Mouse (Mus musculus) MEL (cell line): ENCODE measurements around the gene Sgsm1. TPM values are rescaled to one million over a fixed set of nuclear protein-coding genes. Genes with fewer than 3 reads are reported as not detected.

Source experiments
- DNase-seq: peaks from one replicate; pipeline ENCODE4 v3.0.0; 2011; ENCODE audit warnings: low read depth, low spot score
- H3K27ac ChIP-seq: 2 replicates; pipeline ENCODE4 v1.5.1; 2012; ENCODE audit warnings: low read depth, mild to moderate bottlenecking, control low read depth, low read length, moderate library complexity; ENCODE audit not compliant: control insufficient read depth
- H3K27me3 ChIP-seq, 2 experiments: fragments of 150-350 bp in 1 of 2; sonication (generic) in 1 of 2; 2 replicates each; pipeline ENCODE4 v1.6.1; 2012; ENCODE audit warnings: low read length in 2 of 2, mild to moderate bottlenecking in 2 of 2, improper control_type of control experiment in 1 of 2, moderate library complexity in 1 of 2; ENCODE audit not compliant: insufficient read depth in 2 of 2, control insufficient read depth in 1 of 2
- H3K36me3 ChIP-seq, 2 experiments: 2 replicates each; pipeline ENCODE4 v1.6.1; 2012 to 2014; ENCODE audit warnings: low read length in 2 of 2, improper control_type of control experiment in 1 of 2, inconsistent platforms in 1 of 2, mild to moderate bottlenecking in 1 of 2; ENCODE audit not compliant: insufficient read depth in 2 of 2, control insufficient read depth in 1 of 2
- H3K4me1 ChIP-seq, 2 experiments: fragments of 150-350 bp in 1 of 2; sonication (generic) in 1 of 2; 2 replicates each; pipeline ENCODE4 v1.6.1; 2012; ENCODE audit warnings: low read length in 2 of 2, improper control_type of control experiment in 1 of 2, mild to moderate bottlenecking in 1 of 2; ENCODE audit not compliant: insufficient read depth in 2 of 2, control insufficient read depth in 1 of 2
- H3K4me3 ChIP-seq, 2 experiments: fragments of 150-350 bp in 1 of 2; sonication (generic) in 1 of 2; 2 replicates each; pipeline ENCODE4 v1.5.1; 2012; ENCODE audit warnings: low read depth in 2 of 2, low read length in 2 of 2, mild to moderate bottlenecking in 2 of 2, moderate library complexity in 2 of 2, control low read depth in 1 of 2, improper control_type of control experiment in 1 of 2; ENCODE audit not compliant: control insufficient read depth in 1 of 2, insufficient read depth in 1 of 2
- H3K79me2 ChIP-seq: 2 replicates; pipeline ENCODE4 v1.6.1; 2012; ENCODE audit warnings: mild to moderate bottlenecking, low read length, moderate library complexity; ENCODE audit not compliant: control insufficient read depth, poor library complexity, insufficient read depth
- H3K9ac ChIP-seq: 2 replicates; pipeline ENCODE4 v1.6.1; 2012; ENCODE audit warnings: low read depth, mild to moderate bottlenecking, control low read depth, low read length, moderate library complexity; ENCODE audit not compliant: control insufficient read depth, poor library complexity, severe bottlenecking
- H3K9me3 ChIP-seq: fragments of 150-350 bp; sonication (generic); replicated peaks from 2 replicates; pipeline ENCODE4 v1.6.1; 2012; ENCODE audit warnings: mild to moderate bottlenecking, low read length, improper control_type of control experiment, moderate library complexity; ENCODE audit not compliant: insufficient read depth
- BHLHE40 ChIP-seq: IDR thresholded peaks from 2 replicates; pipeline ENCODE4 v1.6.1; 2012; ENCODE audit warnings: low read depth, mild to moderate bottlenecking, inconsistent platforms, low read length, improper control_type of control experiment, borderline replicate concordance
- CHD2 ChIP-seq: IDR thresholded peaks from 2 replicates; pipeline ENCODE4 v1.6.1; 2011; ENCODE audit warnings: low read length, improper control_type of control experiment
- ELF1 ChIP-seq: IDR thresholded peaks from 2 replicates; pipeline ENCODE4 v1.6.1; 2014; ENCODE audit warnings: low read depth, mild to moderate bottlenecking, inconsistent platforms, low read length, improper control_type of control experiment, moderate library complexity
- EP300 ChIP-seq, 2 experiments: IDR thresholded peaks; 2 replicates each; pipeline ENCODE4 v1.6.1; 2011; ENCODE audit warnings: improper control_type of control experiment in 2 of 2, low read length in 2 of 2, low read depth in 1 of 2, mild to moderate bottlenecking in 1 of 2
- GABPA ChIP-seq: IDR thresholded peaks from 2 replicates; pipeline ENCODE4 v1.6.1; 2012; ENCODE audit warnings: low read depth, mild to moderate bottlenecking, inconsistent platforms, low read length, improper control_type of control experiment, moderate library complexity
- HCFC1 ChIP-seq: IDR thresholded peaks from 2 replicates; pipeline ENCODE4 v1.6.1; 2012; ENCODE audit warnings: low read depth, mild to moderate bottlenecking, inconsistent platforms, low read length, improper control_type of control experiment, moderate library complexity
- MAFK ChIP-seq: IDR thresholded peaks from 2 replicates; pipeline ENCODE4 v1.6.1; 2011; ENCODE audit warnings: low read depth, mild to moderate bottlenecking, low read length, improper control_type of control experiment, borderline replicate concordance
- MAZ ChIP-seq: IDR thresholded peaks from 2 replicates; pipeline ENCODE4 v1.6.1; 2012; ENCODE audit warnings: low read depth, mild to moderate bottlenecking, inconsistent platforms, low read length, improper control_type of control experiment
- MEF2A ChIP-seq: IDR thresholded peaks from 2 replicates; pipeline ENCODE4 v1.6.1; 2014; ENCODE audit warnings: low read depth, mild to moderate bottlenecking, inconsistent platforms, low read length, improper control_type of control experiment; ENCODE audit not compliant: poor library complexity, insufficient replicate concordance, severe bottlenecking; ENCODE audit errors: extremely low read depth
- MXI1 ChIP-seq: IDR thresholded peaks from 2 replicates; pipeline ENCODE4 v1.6.1; 2011; ENCODE audit warnings: mild to moderate bottlenecking, low read depth, low read length, improper control_type of control experiment
- MYC ChIP-seq: IDR thresholded peaks from 2 replicates; pipeline ENCODE4 v1.6.1; 2011; ENCODE audit warnings: low read depth, mild to moderate bottlenecking, low read length, improper control_type of control experiment, moderate library complexity
- NELFE ChIP-seq: IDR thresholded peaks from 2 replicates; pipeline ENCODE4 v1.6.1; 2011; ENCODE audit warnings: low read depth, low read length, improper control_type of control experiment
- POLR2AphosphoS2 ChIP-seq: IDR thresholded peaks from 2 replicates; pipeline ENCODE4 v1.6.1; 2011; ENCODE audit warnings: low read length, improper control_type of control experiment
- POLR2AphosphoS5 ChIP-seq: IDR thresholded peaks from 2 replicates; pipeline ENCODE4 v1.6.1; 2012; ENCODE audit warnings: low read depth, borderline replicate concordance, mild to moderate bottlenecking, inconsistent platforms, low read length, moderate library complexity, mixed read lengths
- TBP ChIP-seq: IDR thresholded peaks from 2 replicates; pipeline ENCODE4 v1.8.0; 2011; ENCODE audit warnings: low read depth, low read length, improper control_type of control experiment
- UBTF ChIP-seq: IDR thresholded peaks from 2 replicates; pipeline ENCODE4 v1.6.1; 2012; ENCODE audit warnings: low read depth, mild to moderate bottlenecking, inconsistent platforms, low read length, improper control_type of control experiment, moderate library complexity, borderline replicate concordance; ENCODE audit not compliant: insufficient read depth
- USF1 ChIP-seq: IDR thresholded peaks from 2 replicates; pipeline ENCODE4 v1.6.1; 2014; ENCODE audit warnings: low read depth, mild to moderate bottlenecking, inconsistent platforms, low read length, improper control_type of control experiment, moderate library complexity
- USF2 ChIP-seq, 2 experiments: IDR thresholded peaks; 2 replicates each; pipeline ENCODE4 v1.6.1; 2011 to 2012; ENCODE audit warnings: improper control_type of control experiment in 2 of 2, low read length in 2 of 2, borderline replicate concordance in 1 of 2, inconsistent platforms in 1 of 2, low read depth in 1 of 2, mild to moderate bottlenecking in 1 of 2; ENCODE audit not compliant: insufficient read depth in 1 of 2
- ZKSCAN1 ChIP-seq: IDR thresholded peaks from 2 replicates; pipeline ENCODE4 v1.6.1; 2012; ENCODE audit warnings: low read depth, mild to moderate bottlenecking, inconsistent platforms, low read length, improper control_type of control experiment, moderate library complexity
- polyA plus RNA-seq, 2 experiments: library from polyadenylated mRNA; stranded (reverse) in 1 of 2; unstranded in 1 of 2; fragments of >175 nt in 1 of 2; fragments of >200 nt in 1 of 2; gene quantifications; 2 replicates each; pipeline versions ENCODE4 v1.2.1 to v1.2.4; 2012; ENCODE audit warnings: low replicate concordance in 2 of 2, low read depth in 1 of 2; ENCODE audit not compliant: insufficient read length in 2 of 2, insufficient read depth in 1 of 2, missing spikeins in 1 of 2
- total RNA-seq: library from RNA; depleted of rRNA; stranded (reverse); fragments of 300-350 nt; gene quantifications from 2 replicates; pipeline ENCODE4 v1.2.3, GENCODE M21; 2012

Gene Sgsm1
- total and polyA plus RNA-seq, 3 experiments = not detected

GRCm38 (mm10) chr5:113250806-113251205 is 59.8 kb downstream of the Sgsm1 start:
- no peak overlapping the region for H3K4me3 ChIP-seq
- TF ChIP-seq POLR2AphosphoS2 = no peak
- TF ChIP-seq EP300 (IDR thresholded peaks at IDR 0.05; ENCODE audit: low read depth in 1 of 2, low read length in 2 of 2) = no peak
- TF ChIP-seq ZKSCAN1 = no peak
- TF ChIP-seq ELF1 = no peak
- TF ChIP-seq BHLHE40 = no peak
- no peak for TF ChIP-seq MAZ
- no peak for TF ChIP-seq USF1
- H3K4me1 ChIP-seq = no peaks in the 10 kb centered on the region
- H3K27me3 ChIP-seq = no peaks in the 10 kb centered on the region
- no peak overlapping the region for H3K9ac ChIP-seq
- H3K79me2 ChIP-seq = no peaks in the 10 kb centered on the region
- no peak overlapping the region for H3K27ac ChIP-seq
- H3K9me3 ChIP-seq = no peaks in the 10 kb centered on the region
- DNase-seq = no peak
- H3K36me3 ChIP-seq = no peaks in the 10 kb centered on the region

- Histone ChIP-seq H3K4me3 (no peak overlapping the region), H3K4me1 (no peaks in the 10 kb centered on the region), H3K27me3 (no peaks in the 10 kb centered on the region), H3K9me3 (no peaks in the 10 kb centered on the region), H3K79me2 (no peaks in the 10 kb centered on the region), H3K9ac (no peak overlapping the region), H3K27ac (no peak overlapping the region), H3K36me3 (no peaks in the 10 kb centered on the region)
- DNase-seq = no peak
- TF ChIP-seq HCFC1 (no peak), CHD2 (no peak), TBP (no peak), MXI1 (no peak), MYC (no peak), POLR2AphosphoS5 (no peak)
Measured at GRCm38 (mm10) chr5:113249263-113249930, 61.2 kb downstream of the Sgsm1 start.

GRCm38 (mm10) chr5:113230196-113230595 is 80.4 kb downstream of the Sgsm1 start:
- Histone ChIP-seq H3K79me2 (no peaks in the 10 kb centered on the region), H3K4me1 (no peaks in the 10 kb centered on the region), H3K9me3 (no peaks in the 10 kb centered on the region), H3K9ac (no peak overlapping the region), H3K36me3 (no peaks in the 10 kb centered on the region), H3K27me3 (no peaks in the 10 kb centered on the region), H3K27ac (no peak overlapping the region), H3K4me3 (no peak overlapping the region)
- DNase-seq = no peak
- TF ChIP-seq MEF2A (no peak), TBP (no peak), MAZ (no peak), MAFK (no peak), USF2 (IDR thresholded peaks at IDR 0.05; ENCODE audit: borderline replicate concordance in 1 of 2, insufficient read depth in 1 of 2, low read depth in 1 of 2, low read length in 2 of 2) (no peak), GABPA (no peak), UBTF (no peak), NELFE (no peak), MXI1 (no peak), CHD2 (no peak)
